Mouse (Mus musculus): ENCODE results near the gene Cd5.

DNA sequence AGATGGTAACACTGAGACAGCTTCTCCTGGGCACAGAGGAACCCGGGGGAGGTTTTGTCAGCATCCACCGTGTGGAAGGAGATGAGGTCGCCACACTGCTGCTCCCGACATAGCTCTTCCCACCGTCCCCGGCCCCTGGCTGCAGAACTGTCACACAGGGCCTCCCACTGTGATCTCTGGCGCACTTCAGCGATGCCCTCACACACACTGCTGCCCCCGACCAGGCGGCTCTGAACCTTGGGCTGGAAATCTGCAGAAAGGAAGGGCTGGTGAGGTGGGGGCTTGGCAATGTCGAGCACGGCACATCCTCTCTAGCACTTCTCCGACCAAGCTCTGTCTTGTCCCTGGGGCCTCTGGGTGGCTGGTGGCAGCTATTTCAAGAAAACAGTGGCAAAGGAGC, 15.7 kb downstream of the Cd5 start:
- no peak for TF ChIP-seq CTCF (IDR thresholded peaks at IDR 0.05)
- TF ChIP-seq EP300 (IDR thresholded peaks at IDR 0.05): no peak
